Mouse (Mus musculus) neutrophil, adult 65 days (primary cell): ENCODE measurements around the gene Idh3b. TPM values are rescaled to one million over a fixed set of nuclear protein-coding genes. Genes with fewer than 3 reads are reported as not detected.

Experiments
- total RNA-seq: library from RNA; stranded (reverse); gene quantifications from 2 replicates; pipeline ENCODE4 v1.2.4, GENCODE M21; 2023

Idh3b gene
- 38.7 and 50.2 TPM in 2 replicates for total RNA-seq

GRCm38 (mm10) chr2:130283854-130284654 is at the start of gene Idh3b:
Gene Idh3b (minus strand): TSS chr2:130284547.

GRCm38 (mm10) chr2:130294936-130295277 is 10.6 kb upstream of the Idh3b start, which contains the start of gene Ebf4:
Gene Ebf4 (plus strand): TSS chr2:130295169.

GRCm38 (mm10) chr2:130274149-130274861 is 10.0 kb downstream of the Idh3b start, which contains the start of gene Nop56:
Gene Nop56 (plus strand): TSS chr2:130274430.

Other genes with a start within 250 kb of the Idh3b start
- not detected in 2 replicates for gene Tgm6, start 172.1 kb downstream of the Idh3b start, total RNA-seq
- gene Snrpb, start 105.1 kb downstream of the Idh3b start, total RNA-seq, result 116 and 127 TPM in 2 replicates
- not detected in 2 replicates for gene Tmc2, start 89.4 kb downstream of the Idh3b start, total RNA-seq
- gene Nop56, start 10.1 kb downstream of the Idh3b start, total RNA-seq, result 52.8 and 95.3 TPM in 2 replicates
- not detected in 2 replicates for gene Ebf4, start 10.6 kb upstream of the Idh3b start, total RNA-seq
- 0.25 and 0.66 TPM in 2 replicates for gene Cpxm1, start 113.0 kb upstream of the Idh3b start, total RNA-seq
- not detected in 2 replicates for gene Gm28372, start 120.7 kb upstream of the Idh3b start, total RNA-seq
- not detected in 2 replicates for gene 1700020A23Rik, start 120.7 kb upstream of the Idh3b start, total RNA-seq
- not detected in 2 replicates for gene Tmem239, start 121.9 kb upstream of the Idh3b start, total RNA-seq
- gene Vps16, start 139.8 kb upstream of the Idh3b start, total RNA-seq, result 53.6 and 89.6 TPM in 2 replicates
- gene Pced1a, start 140.2 kb upstream of the Idh3b start, total RNA-seq, result 14.1 and 17.0 TPM in 2 replicates
- 66.3 and 68.3 TPM in 2 replicates for gene Ptpra, start 165.7 kb upstream of the Idh3b start, total RNA-seq